Mouse (Mus musculus) R1 (cell line): ENCODE measurements around the gene Yars2.
"Not testable (repeated sequence)": the region's sequence is repeated elsewhere in the genome, so short reads cannot be mapped to it uniquely, and the experiment has no call there.

Experiments
- DNase-seq: peaks from one replicate; pipeline ENCODE4 v3.0.0-alpha.2; 2018; ENCODE audit warnings: low read depth, low spot score

Yars2 gene

DNA sequence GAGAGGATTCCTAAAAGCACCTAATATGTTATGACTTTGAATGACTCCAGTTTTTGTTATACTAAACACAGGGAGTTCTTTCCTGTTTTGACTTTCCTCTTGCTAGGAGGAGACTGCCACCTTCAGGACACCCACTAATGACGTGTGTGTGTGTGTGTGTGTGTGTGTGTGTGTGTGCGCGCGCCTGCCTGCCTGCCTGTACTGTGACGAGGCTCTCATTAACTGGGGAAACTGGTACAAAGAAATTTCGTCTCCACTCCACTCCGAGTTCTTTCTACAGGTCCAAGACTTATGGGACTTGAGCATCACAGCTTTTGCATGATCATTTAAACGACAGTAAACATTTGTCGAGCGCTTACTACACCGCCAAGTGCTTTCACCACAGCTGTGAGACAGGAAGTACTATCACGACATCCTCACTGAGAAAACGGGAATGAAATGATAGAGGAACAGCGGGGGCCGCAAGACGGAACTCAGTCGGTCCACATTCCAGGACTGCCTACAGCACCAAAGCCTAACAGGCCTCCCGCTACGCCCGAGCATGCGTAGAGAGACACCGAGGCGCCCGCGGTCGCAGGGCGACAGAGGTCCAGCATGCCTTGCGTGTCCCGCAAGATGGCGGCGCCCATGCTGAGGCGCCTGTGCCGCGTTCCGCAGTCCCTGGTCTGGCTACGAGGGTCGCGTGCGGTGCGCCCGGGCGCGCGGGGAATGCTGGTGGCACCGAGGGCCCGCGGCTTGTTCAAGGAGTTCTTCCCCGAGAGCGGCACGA, at the start of gene Yars2:
Gene Yars2, plus strand, starts transcription at position 597 of the 769 bp plus-strand sequence.
- DNase-seq: peak; percentile 96

DNA sequence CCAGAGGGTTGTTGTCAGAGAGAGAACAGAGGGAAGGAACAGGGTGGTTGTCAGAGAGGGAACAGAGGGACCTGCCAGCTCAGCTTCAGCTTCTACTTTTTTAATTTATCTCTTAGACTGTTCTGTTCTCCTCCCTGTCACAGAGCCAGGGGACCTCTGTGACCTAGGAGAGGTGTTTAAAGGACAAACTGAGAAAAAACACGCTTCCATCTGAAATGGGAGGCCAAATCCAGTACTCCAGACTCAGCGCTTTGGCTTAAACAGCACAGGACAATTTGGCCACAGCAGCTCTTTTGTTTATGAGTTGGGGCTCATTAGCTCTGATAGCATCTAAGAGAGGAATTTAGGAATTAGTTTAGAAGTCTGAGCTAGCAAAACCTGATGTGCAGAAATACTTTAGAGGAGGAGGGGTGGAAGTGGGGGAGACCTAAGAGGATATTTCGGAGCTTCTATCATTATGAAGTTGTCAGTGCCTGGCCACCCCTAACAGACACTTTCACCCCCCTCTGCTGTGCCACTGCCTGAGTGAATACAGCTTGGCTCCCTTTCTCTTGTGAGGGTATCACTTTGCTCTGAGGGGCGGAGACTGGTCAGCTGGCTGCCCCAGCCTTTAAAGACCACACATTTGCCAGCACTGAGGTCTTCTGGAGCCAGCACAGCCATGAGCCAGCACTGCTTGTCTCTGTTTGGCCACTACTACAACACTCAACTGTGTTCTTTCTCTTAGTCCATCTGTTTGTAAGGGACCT, 49.3 kb upstream of the Yars2 start:
- DNase-seq: no peak

GRCm38 (mm10) chr16:16255217-16255616, 47.5 kb upstream of the Yars2 start:
- DNase-seq: no peak

DNA sequence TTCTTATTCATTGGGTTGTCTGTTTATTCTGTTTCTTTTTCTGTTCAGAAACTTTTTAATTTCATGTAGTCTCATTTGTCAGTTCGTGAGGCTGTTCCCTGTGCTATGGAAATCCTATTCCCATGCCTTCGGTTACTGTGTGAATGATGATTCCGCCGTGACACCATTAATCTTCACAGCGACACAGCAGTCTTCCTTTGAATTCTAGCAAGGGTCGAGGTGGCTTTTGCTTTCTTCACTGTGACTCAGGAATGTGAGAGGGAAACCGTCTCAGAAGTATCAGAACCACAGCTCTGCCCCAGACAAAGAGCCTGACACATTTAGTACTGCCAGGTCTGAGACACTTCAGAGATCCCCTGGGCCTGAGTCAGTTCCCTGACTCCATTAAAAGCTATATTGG, 46.9 kb upstream of the Yars2 start:
- no peak for DNase-seq

DNA sequence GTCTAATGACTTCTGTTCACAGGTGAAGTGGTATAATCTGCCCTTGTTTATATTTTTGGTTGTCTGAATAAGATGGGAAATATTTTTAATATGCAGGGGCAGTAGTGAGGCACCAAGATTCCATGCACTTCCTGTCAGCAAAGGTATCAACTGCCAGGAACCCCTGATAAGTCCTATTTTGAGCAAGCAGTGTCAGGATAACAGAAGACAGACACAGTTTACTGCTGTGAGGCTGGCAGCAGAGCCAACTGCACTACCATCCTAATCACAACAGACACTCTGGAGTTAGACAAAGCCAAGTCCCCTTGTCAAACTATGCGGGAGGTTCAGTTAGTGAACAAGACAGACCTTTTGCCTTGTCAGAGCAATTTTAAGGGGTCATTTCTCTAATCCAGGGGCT, 46.1 kb upstream of the Yars2 start:
- DNase-seq: no peak

DNA sequence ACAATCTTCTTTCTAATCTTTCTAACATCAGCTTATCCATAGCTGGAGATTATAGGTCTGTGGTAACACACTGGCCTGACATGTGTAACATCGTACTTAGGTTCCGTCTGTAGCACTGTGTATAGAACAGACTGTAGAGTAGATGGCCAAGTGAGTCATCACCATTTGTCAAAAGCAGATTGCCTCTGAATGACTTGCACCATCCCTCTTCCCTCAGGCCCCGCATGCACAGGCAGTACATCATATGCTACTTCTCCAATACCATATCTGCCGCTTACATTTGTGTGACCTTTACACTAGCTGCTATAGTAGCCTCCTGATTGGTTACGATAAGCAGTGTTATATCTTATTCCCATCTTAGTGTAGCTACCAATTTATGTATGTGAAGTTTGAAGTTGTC, 41.9 kb upstream of the Yars2 start:
- no peak for DNase-seq

DNA sequence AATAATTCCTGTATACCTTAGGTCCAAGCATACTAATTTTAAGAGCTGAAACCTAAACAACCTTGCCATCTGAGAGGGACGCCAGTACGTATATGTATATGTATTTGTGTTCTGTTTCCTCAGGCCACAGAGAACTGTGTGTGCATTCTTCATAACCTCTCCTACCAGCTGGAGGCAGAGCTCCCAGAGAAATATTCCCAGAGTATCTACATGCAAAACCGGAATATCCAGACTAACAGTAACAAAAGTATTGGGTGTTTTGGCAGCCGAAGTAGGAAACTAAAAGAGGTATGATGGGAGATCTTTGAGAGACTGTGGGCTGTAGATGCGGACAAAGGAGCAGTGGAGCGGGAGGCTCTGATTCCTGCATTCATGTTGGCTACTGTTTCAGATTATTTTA, 41.3 kb upstream of the Yars2 start:
- no peak for DNase-seq

- DNase-seq: no peak
These were observed 40.3 kb upstream of the Yars2 start for GRCm38 (mm10) chr16:16262436-16262835.

GRCm38 (mm10) chr16:16272978-16273377, 29.8 kb upstream of the Yars2 start:
- no peak for DNase-seq

- peak; percentile 9 for DNase-seq
These were observed 29.0 kb upstream of the Yars2 start for GRCm38 (mm10) chr16:16273752-16274151.

- peak; percentile 85 for DNase-seq
These were observed 518 bp downstream of the Yars2 start for GRCm38 (mm10) chr16:16303138-16303827.

GRCm38 (mm10) chr16:16303888-16304287, 1.1 kb downstream of the Yars2 start:
- DNase-seq: peak; percentile 66

DNA sequence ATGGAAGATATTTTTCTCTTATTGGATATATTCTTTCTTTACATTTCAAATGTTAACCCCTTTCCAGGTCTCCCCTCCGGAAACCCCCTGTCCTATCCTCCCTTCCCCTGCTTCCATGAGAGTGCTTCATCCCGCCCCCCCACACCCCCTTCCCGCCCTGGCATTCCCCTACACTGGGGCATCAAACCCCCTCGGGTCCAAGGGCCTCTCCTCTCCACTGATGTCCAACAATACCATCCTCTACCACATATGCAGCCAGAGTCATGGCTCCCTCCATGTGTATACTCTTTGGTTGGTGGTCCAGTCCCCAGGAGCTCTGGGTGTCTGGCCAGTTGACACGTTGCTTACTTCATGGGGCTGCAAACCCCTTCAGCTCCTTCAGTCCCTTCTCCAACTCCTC, 8.6 kb downstream of the Yars2 start:
- DNase-seq: no peak

DNA sequence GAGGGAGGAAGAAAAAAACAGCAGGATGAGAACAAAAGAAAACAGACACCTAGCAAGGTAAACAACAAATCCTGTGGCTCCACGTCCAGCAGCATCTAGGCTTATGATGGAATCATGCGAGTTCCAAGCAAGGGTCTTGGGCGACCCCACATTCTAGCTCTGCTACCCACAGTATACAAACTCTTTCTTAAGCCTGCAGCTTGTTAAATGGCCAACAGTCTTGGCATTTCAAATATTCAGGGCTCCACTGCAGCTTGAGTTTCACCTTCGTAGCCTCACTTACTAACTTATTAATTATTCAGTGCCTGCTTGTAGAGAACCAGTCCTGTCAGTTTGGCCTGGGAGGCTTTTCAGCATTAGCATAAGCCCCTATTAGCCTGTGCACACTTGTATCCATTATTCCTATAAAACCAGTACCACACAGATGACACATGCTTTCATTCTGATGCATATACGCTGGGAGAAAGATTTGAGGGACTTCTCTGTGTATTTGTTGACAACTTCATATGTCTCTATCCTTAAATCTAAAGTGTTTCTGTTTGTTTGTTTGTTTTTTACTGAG, 23.1 kb downstream of the Yars2 start:
- DNase-seq: peak; percentile 35

DNA sequence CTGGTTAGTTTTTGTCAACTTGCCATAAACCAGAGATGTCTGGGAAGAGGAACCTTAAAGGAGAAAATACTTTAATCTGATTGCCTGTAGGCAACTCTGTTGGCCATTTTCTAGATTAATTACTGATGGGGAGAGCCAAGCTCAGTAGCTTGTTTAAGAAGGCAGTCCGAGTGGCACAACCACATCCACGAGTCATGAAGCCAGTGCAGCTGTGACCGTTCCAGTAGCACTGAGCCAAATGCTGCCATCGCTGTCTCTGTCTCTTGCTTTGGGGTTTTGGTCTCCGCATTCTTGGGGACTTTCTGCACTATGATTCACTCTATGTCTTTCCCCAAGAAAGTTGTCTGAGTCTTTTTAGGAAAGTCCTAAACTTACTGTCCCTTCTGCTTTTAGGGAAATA, 43.7 kb downstream of the Yars2 start:
- DNase-seq: no peak

DNA sequence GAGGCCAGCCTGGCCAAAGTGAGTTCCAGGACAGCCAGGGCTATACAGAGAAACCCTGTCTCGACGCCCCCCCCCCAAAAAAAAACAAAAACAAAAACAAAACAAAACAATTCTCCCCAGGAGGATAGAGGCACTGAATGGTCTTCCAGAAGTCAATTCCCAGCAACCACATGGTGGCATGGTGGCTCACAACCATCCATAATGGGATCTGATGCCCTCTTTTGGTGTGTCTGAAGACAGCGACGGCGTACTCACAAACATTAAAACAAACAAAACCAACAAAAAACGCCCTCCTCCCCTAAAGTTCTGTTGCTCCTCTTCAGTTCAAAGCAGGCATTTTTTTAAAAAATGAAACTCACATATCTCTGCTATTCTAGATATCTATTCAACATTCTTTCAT, 55.1 kb downstream of the Yars2 start:
- peak; percentile 28 for DNase-seq

DNA sequence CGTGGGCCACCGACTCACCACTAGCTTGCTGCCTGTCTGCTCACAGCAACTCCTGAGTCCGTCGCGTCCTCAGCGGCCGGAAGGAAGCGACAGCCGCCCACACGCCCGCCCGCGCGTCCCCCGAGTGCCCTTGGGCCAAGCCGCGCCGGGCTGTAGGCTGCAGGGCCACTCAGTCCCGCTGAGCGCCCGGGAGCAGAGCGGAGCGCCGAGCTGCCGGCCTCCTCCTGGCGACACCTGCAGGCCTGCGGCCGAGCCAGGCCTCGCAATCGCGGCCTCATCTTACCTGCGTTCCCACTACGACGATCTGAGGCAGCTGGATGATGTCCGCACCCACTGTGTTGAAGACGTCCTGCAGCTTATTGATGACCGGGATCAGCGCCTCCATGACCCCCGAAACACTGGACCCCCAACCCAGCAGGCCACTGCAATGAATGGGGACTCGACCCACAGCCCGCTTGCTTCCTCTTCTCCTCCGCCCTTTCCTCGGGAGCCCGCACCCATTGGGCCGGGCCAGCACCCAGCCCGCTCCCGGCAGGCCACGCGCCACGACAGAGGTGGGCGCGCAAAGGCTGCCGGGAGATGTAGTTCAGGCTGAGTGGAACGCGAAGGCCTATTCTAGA, 55.8 kb downstream of the Yars2 start, which contains the start of gene Dnm1l:
Gene Dnm1l, minus strand, starts transcription at position 479 of the 620 bp plus-strand sequence.
- DNase-seq: peak; percentile 94

DNA sequence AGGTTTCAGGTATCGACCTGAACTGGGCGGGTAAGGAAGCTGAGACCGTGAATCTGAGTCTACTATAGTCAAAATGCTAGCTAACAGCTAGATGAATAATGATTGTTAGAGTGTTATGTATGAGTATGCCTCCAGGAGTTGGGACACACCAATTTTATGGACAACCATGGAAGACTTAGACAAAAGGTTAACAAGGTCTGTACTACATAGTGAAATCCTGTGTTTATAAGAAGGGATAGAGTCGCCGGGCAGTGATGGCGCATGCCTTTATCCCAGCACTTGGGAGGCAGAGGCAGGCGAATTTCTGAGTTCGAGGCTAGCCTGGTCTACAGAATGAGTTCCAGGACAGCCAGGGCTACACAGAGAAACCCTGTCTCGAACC, 56.3 kb downstream of the Yars2 start:
- DNase-seq: not testable (repeated sequence)
